Mouse (Mus musculus): Measurements from ENCODE around the gene Stmn1. TPM values are rescaled to one million over a fixed set of nuclear protein-coding genes. Genes with fewer than 3 reads are reported as not detected.

Stmn1 gene
- polyA plus RNA-seq, 1 experiment from 2014 or later, result 1,835 TPM

GRCm38 (mm10) chr4:134478031-134478430 lies 9.9 kb downstream of the Stmn1 start:
- WGBS, result 4% methylated on average over 9 of the region's 9 CpGs
- no peaks in the 10 kb centered on the region for H3K4me1 ChIP-seq
- peaks cover 28% of the 10 kb centered on the region for H3K36me3 ChIP-seq
- H3K4me3 ChIP-seq, result no peak overlapping the region
- no peak overlapping the region for H3K27ac ChIP-seq
- ATAC-seq (ENCODE audit: borderline replicate concordance, extremely low read depth, low FRiP score, low TSS enrichment), result 0 out of 2 replicates have a peak, but pooled peaks have one; percentile 62
- H3K4me2 ChIP-seq, result no peak overlapping the region
- H3K9me3 ChIP-seq, result no peaks in the 10 kb centered on the region
- no peak overlapping the region for H3K9ac ChIP-seq
- H3K27me3 ChIP-seq, result peaks cover 3% of the 10 kb centered on the region; the same call in 1 of the 2 replicates

GRCm38 (mm10) chr4:134479839-134480238 lies 11.7 kb downstream of the Stmn1 start:
- no peak for ATAC-seq (ENCODE audit: borderline replicate concordance, extremely low read depth, low FRiP score, low TSS enrichment)
- WGBS, result 80% methylated on average over 4 of the region's 4 CpGs
- no peak overlapping the region for H3K4me2 ChIP-seq
- no peaks in the 10 kb centered on the region for H3K4me1 ChIP-seq
- H3K27me3 ChIP-seq, result peaks cover 3% of the 10 kb centered on the region; the same call in 1 of the 2 replicates
- no peak overlapping the region for H3K27ac ChIP-seq
- no peak overlapping the region for H3K9ac ChIP-seq
- H3K36me3 ChIP-seq, result peaks cover 14% of the 10 kb centered on the region
- H3K9me3 ChIP-seq, result no peaks in the 10 kb centered on the region
- no peak overlapping the region for H3K4me3 ChIP-seq

GRCm38 (mm10) chr4:134480864-134481263 lies 12.7 kb downstream of the Stmn1 start:
- ATAC-seq (ENCODE audit: borderline replicate concordance, extremely low read depth, low FRiP score, low TSS enrichment), result no peak; the same call in 1 of the 2 replicates
- no peak overlapping the region for H3K4me3 ChIP-seq
- no peak overlapping the region for H3K9ac ChIP-seq
- 0 out of 2 replicates have a peak, but pooled peaks cover 4% of the 10 kb centered on the region for H3K36me3 ChIP-seq
- H3K9me3 ChIP-seq, result no peaks in the 10 kb centered on the region
- H3K27me3 ChIP-seq, result peaks cover 3% of the 10 kb centered on the region; the same call in 1 of the 2 replicates
- H3K27ac ChIP-seq, result no peak overlapping the region
- no peaks in the 10 kb centered on the region for H3K4me1 ChIP-seq
- H3K4me2 ChIP-seq, result no peak overlapping the region
- WGBS, result 17% methylated on average over 6 of the region's 6 CpGs

GRCm38 (mm10) chr4:134481270-134481669 lies 13.2 kb downstream of the Stmn1 start:
- no peak for ATAC-seq (ENCODE audit: borderline replicate concordance, extremely low read depth, low FRiP score, low TSS enrichment)

GRCm38 (mm10) chr4:134482442-134482841 lies 14.3 kb downstream of the Stmn1 start:
- 66% methylated on average over 8 of the region's 8 CpGs for WGBS
- Histone ChIP-seq H3K4me2 (no peak overlapping the region), H3K9ac (no peak overlapping the region), H3K36me3 (no peaks in the 10 kb centered on the region), H3K27ac (no peak overlapping the region), H3K4me1 (no peaks in the 10 kb centered on the region), H3K9me3 (no peaks in the 10 kb centered on the region), H3K4me3 (no peak overlapping the region), H3K27me3 (peaks cover 3% of the 10 kb centered on the region; the same call in 1 of the 2 replicates)
- ATAC-seq (ENCODE audit: borderline replicate concordance, extremely low read depth, low FRiP score, low TSS enrichment), result no peak

More at GRCm38 (mm10) chr4:134481270-134481669, 13.2 kb downstream of the Stmn1 start:
- WGBS, result 45% methylated on average over 6 of the region's 6 CpGs
- no peak overlapping the region for H3K27ac ChIP-seq
- no peak overlapping the region for H3K4me3 ChIP-seq
- no peak overlapping the region for H3K9ac ChIP-seq
- H3K9me3 ChIP-seq, result no peaks in the 10 kb centered on the region
- H3K4me1 ChIP-seq, result no peaks in the 10 kb centered on the region
- peaks cover 3% of the 10 kb centered on the region; the same call in 1 of the 2 replicates for H3K27me3 ChIP-seq
- no peaks in the 10 kb centered on the region for H3K36me3 ChIP-seq
- no peak overlapping the region for H3K4me2 ChIP-seq

- Histone ChIP-seq H3K4me2 (no peak overlapping the region), H3K4me3 (no peak overlapping the region), H3K4me1 (0 out of 2 replicates have a peak, but pooled peaks cover 5% of the 10 kb centered on the region), H3K36me3 (no peaks in the 10 kb centered on the region), H3K27ac (no peak overlapping the region), H3K9me3 (no peaks in the 10 kb centered on the region), H3K27me3 (peaks cover 3% of the 10 kb centered on the region; the same call in 1 of the 2 replicates), H3K9ac (no peak overlapping the region)
- no peak for ATAC-seq (ENCODE audit: borderline replicate concordance, extremely low read depth, low FRiP score, low TSS enrichment)
- 55% methylated on average over 6 of the region's 6 CpGs for WGBS
Measured at GRCm38 (mm10) chr4:134483078-134483688, 15.1 kb downstream of the Stmn1 start.

GRCm38 (mm10) chr4:134483696-134484095 lies 15.6 kb downstream of the Stmn1 start:
- Histone ChIP-seq H3K4me2 (no peak overlapping the region), H3K9me3 (no peaks in the 10 kb centered on the region), H3K36me3 (no peaks in the 10 kb centered on the region), H3K9ac (no peak overlapping the region), H3K27ac (no peak overlapping the region), H3K27me3 (peaks cover 3% of the 10 kb centered on the region; the same call in 1 of the 2 replicates), H3K4me1 (0 out of 2 replicates have a peak, but pooled peaks cover 10% of the 10 kb centered on the region), H3K4me3 (no peak overlapping the region)
- no peak for ATAC-seq (ENCODE audit: borderline replicate concordance, extremely low read depth, low FRiP score, low TSS enrichment)
- WGBS, result 43% methylated on average over 6 of the region's 6 CpGs

- Histone ChIP-seq H3K27me3 (peaks cover 3% of the 10 kb centered on the region; the same call in 1 of the 2 replicates), H3K36me3 (no peaks in the 10 kb centered on the region), H3K4me2 (no peak overlapping the region), H3K27ac (no peak overlapping the region), H3K4me1 (0 out of 2 replicates have a peak, but pooled peaks cover 10% of the 10 kb centered on the region), H3K9ac (no peak overlapping the region), H3K9me3 (no peaks in the 10 kb centered on the region), H3K4me3 (no peak overlapping the region)
- WGBS, result 79% methylated on average over 10 of the region's 10 CpGs
- ATAC-seq (ENCODE audit: borderline replicate concordance, extremely low read depth, low FRiP score, low TSS enrichment), result no peak
Measured at GRCm38 (mm10) chr4:134484231-134484630, 16.1 kb downstream of the Stmn1 start.

GRCm38 (mm10) chr4:134485151-134485900 lies 17.2 kb downstream of the Stmn1 start:
- H3K9me3 ChIP-seq, result no peaks in the 10 kb centered on the region
- no peaks in the 10 kb centered on the region for H3K36me3 ChIP-seq
- H3K4me3 ChIP-seq, result no peak overlapping the region
- H3K4me2 ChIP-seq, result no peak overlapping the region
- 72% methylated on average over 5 of the region's 5 CpGs for WGBS
- H3K4me1 ChIP-seq, result 0 out of 2 replicates have a peak, but pooled peaks cover 15% of the 10 kb centered on the region
- no peak overlapping the region for H3K27ac ChIP-seq
- H3K27me3 ChIP-seq, result peaks cover 3% of the 10 kb centered on the region; the same call in 1 of the 2 replicates
- ATAC-seq (ENCODE audit: borderline replicate concordance, extremely low read depth, low FRiP score, low TSS enrichment), result no peak
- H3K9ac ChIP-seq, result no peak overlapping the region

- 0 out of 2 replicates have a peak, but pooled peaks cover 15% of the 10 kb centered on the region for H3K4me1 ChIP-seq
- WGBS, result 66% methylated on average over 5 of the region's 5 CpGs
- no peak overlapping the region for H3K4me3 ChIP-seq
- H3K36me3 ChIP-seq, result no peaks in the 10 kb centered on the region
- peak; percentile 36; the same call in 1 of the 2 replicates for ATAC-seq (ENCODE audit: borderline replicate concordance, extremely low read depth, low FRiP score, low TSS enrichment)
- no peaks in the 10 kb centered on the region for H3K9me3 ChIP-seq
- H3K27me3 ChIP-seq, result no peaks in the 10 kb centered on the region; the same call in 1 of the 2 replicates
- no peak overlapping the region for H3K27ac ChIP-seq
- no peak overlapping the region for H3K9ac ChIP-seq
- no peak overlapping the region for H3K4me2 ChIP-seq
Measured at GRCm38 (mm10) chr4:134488211-134488610, 20.1 kb downstream of the Stmn1 start.

- WGBS, result 62% methylated on average over 11 of the region's 11 CpGs
- Histone ChIP-seq H3K4me2 (no peak overlapping the region), H3K9ac (no peak overlapping the region), H3K4me1 (peaks cover 23% of the 10 kb centered on the region), H3K36me3 (no peaks in the 10 kb centered on the region), H3K27ac (no peak overlapping the region), H3K27me3 (no peaks in the 10 kb centered on the region), H3K9me3 (no peaks in the 10 kb centered on the region), H3K4me3 (no peak overlapping the region)
- no peak for ATAC-seq (ENCODE audit: borderline replicate concordance, extremely low read depth, low FRiP score, low TSS enrichment)
Measured at GRCm38 (mm10) chr4:134489986-134490665, 22.0 kb downstream of the Stmn1 start.
